Mouse (Mus musculus) embryo, embryonic 11.5 days (tissue): ENCODE results near the gene Sox21.

Experiments
- DNase-seq: peaks from one replicate; pipeline ENCODE4 v3.0.0-alpha.2; 2012; ENCODE audit warnings: low read depth, low spot score

The Sox21 gene

GRCm38 (mm10) chr14:118236886-118237289 is at the start of gene Sox21:
TSS of gene Sox21 (minus strand) at chr14:118237030.
- no peak for DNase-seq

DNA sequence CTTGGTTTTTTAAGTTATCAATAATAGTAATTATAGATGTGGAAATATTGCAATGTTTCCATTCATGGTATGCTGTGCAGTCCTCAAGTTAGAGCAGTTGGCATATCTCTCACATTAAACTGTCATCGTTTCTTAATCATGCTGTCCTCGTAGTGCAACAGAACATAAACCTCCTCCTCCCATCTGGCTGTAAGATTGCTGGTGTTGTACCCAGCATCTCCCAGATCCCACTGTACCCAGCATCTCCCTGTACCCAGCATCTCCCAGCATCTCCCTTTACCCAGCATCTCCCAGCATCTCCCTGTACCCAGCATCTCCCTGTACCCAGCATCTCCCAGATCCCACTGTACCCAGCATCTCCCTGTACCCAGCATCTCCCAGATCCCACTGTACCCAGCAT is 49.3 kb upstream of the Sox21 start:
- DNase-seq = no peak

DNA sequence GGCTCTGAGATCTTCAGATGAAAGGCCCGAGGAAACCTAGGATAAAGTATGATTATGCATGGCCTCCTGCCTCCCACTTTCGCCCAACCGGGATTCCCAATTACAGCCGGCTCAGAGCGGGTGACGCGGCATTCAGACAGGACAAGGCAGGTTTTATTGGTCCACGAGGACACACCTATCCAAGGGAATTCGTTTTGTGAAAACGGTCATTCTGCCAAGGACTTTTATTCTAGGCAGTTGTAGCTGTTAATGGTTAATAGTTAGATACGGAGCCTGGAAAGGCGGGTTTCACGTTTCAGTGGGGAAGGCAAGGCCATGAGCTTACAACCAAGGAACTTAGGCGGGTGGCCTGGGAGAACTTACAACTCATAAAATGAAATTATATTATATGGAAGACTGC is 46.1 kb upstream of the Sox21 start:
- no peak for DNase-seq

GRCm38 (mm10) chr14:118282272-118282671 is 45.4 kb upstream of the Sox21 start:
- DNase-seq = no peak

GRCm38 (mm10) chr14:118277704-118278498 is 41.1 kb upstream of the Sox21 start:
- no peak for DNase-seq

DNA sequence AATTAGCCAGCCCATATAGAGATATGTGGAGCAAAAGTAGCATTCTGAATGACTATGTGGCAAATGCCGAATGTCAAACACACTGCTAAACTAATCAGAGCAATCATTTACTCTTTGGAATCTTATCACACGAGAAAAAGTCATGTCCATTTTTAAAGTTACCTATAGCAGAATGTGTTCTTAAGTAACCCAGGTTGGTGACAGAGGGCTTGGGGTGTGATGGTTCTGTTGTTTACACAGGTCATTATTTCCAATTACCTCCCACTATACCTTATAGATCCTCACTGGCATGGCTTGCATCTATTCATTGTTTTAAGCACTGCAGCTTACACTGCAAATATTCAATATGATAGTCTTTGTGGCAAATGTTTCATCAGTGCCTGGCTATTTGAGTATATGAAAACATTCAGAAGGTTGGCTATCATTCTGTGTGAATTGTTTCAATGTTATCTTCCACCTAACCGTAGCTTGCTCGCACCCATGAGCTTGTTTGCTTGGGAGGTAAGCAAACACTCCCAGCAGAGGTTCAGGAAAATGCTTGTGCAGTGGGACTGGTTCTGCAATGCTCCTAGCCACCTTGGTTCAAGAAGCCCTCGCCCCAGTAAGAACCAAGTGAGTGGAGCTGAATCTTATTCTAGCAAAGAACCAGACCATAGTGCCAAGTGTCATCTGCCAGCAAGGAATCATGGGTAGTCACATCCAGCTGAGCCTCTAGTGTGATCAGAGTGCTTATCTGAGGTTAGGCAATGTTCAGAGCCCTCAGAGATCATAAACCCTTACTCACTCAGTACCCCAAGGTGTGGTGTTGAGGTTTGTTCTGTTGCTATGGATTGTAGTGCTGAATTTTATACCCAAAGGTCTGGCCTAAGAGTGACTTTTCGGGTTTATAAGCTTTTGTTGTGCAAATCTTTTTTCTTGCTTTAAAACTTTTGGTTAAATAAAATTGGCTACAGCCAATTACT is 36.0 kb upstream of the Sox21 start:
- no peak for DNase-seq

GRCm38 (mm10) chr14:118268849-118269248 is 32.0 kb upstream of the Sox21 start:
- DNase-seq = no peak

- no peak for DNase-seq
Measured at GRCm38 (mm10) chr14:118266660-118267059, 29.8 kb upstream of the Sox21 start, which contains the start of gene Gm9376. TSS of gene Gm9376 (plus strand) at chr14:118266960.

DNA sequence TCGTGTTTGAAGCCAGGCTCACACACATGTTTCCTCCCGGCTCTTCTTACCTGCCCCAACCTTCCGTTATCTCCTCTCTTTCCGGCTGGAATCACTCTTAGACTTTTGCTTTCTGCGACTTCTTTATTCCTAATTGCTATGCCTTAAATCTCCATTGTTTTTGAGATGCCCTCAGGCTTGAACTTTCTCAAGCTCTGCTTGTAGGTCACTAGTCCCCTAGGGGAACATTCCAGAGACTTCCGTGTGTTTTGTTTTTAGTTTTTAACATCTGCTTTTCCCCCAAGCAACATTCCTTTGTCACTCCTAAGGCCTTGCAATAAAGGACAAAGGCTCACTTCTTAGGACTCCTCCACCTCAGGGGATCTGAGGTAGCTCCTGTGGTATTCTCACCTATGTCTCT is 16.6 kb upstream of the Sox21 start:
- DNase-seq = no peak

DNA sequence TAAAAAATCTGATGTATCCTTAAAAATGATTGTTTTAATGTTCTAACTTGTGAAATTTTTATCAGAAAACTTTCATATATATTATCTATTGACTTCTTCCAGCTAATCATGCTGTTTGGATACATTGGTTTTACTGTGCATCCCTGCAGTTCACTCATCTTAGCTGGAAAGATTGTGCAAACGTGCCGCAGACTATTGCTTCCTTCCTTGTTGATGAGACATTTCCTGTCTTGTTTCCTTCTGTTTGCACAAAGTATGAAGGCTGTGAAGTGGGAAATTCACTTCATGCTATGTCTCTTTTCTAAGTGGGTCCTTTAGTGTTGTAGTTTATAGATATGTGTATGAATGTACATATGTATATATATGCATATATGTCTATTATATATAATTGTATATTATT is 4.6 kb upstream of the Sox21 start:
- DNase-seq = no peak

GRCm38 (mm10) chr14:118239351-118239750 is 2.5 kb upstream of the Sox21 start:
- no peak for DNase-seq

GRCm38 (mm10) chr14:118237786-118238185 is 956 bp upstream of the Sox21 start:
- DNase-seq = no peak

DNA sequence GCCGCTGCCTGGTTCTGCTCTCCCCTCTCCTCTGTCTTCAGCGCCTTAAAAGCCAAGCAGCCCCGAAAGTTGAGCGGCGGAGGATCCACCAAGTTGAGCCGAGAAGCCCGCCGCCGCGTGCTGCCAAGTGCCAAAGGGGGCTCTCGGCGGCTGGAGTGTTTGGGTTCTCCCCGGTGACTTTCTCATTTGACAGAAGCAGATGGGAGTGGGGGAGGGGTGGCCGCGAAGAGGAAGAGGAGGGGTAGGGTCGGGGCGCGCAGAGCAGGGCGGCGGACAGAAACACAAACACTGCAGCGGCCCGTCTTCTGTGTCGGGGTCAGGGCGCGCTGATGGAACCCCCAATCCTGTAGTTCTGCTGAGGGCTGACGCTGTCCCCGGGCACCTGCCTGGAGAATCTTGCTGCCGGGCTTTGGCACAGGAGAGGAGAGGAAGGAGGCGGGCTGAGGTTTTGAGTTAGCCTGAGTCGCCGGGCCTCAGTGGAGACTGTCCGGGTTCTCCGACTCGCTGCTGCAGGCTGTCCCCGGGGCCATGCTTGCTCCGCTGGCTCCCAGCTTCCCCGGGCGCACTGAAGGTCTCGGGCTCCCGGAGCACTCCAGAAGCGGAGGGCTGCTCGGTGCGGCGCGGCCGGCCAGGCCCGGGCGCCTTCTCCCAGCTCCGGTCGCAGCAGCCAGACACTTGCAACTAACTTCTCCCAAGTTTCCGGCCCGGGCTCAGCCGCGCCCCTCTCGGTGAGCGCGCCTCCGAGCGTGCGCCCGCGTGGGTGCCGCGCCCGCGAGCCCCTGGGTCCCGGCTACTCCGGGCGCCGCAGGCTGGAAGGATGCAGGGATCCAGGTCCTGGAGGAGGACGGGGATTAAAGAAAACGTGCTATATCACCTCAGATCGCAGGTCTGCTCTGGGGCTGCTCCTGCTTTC is 601 bp downstream of the Sox21 start:
- DNase-seq = no peak

DNA sequence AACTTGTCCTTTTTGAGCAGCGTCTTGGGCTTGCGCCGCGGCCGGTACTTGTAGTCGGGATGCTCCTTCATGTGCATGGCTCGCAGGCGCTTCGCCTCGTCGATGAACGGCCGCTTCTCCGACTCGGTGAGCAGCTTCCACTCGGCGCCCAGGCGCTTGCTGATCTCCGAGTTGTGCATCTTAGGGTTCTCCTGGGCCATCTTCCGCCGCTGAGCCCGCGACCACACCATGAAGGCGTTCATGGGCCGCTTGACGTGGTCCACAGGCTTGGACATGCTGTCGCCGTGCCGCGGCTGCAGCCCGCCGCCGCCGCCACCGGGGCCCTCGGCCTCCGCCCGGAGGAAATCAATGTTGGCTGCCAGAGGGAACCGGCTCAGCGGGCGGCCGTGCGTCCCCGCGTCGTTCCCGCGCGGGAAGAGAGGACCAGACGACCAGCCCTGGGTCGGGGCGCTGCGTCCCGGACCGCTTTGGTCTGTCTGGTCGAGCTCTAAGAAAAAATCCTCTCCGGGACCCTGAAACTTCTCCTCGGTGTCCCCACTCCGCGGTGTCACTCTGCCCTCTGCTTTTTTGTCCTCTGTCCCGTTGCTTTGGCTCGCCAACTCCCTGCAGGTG is 1.4 kb downstream of the Sox21 start:
- no peak for DNase-seq

GRCm38 (mm10) chr14:118234541-118235210 is 2.2 kb downstream of the Sox21 start:
- DNase-seq = no peak

DNA sequence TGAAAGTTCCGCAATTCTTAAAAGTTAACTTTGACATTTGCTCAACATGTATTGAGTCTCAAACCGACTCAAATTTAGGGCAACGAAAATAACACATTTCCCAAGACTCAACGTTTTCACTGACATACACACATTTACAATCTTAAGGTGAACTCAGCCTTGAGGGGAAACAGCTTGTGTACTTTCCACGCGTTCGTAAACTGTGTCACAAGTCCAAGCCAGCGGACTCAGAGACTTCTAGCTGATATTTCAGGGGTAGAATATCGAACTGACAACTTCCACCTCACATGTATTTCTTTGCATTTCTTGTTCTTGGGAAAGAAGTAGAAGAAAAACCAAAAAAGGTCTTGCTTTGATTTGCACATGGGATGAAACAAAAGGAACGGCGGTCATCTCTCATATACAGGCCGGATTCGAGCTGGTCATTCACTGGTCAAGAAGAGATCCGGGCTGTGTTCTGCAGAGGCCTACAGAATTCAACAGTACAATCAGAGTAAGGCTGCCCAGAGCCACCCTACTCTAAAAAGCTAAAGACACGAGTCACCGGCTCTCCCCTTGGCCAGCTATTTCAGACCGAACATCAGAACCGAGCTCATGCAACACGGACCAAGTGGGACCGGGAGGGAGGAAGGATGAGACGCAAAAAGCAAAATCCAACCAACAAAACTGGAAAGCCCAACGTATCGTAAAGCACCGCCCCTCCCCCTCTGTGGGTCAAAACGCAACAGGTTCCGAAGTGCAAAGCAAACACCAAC is 2.9 kb downstream of the Sox21 start:
- no peak for DNase-seq

- DNase-seq = no peak
Measured at GRCm38 (mm10) chr14:118232381-118232970, 4.4 kb downstream of the Sox21 start.

GRCm38 (mm10) chr14:118226471-118227155 is 10.2 kb downstream of the Sox21 start:
- no peak for DNase-seq

DNA sequence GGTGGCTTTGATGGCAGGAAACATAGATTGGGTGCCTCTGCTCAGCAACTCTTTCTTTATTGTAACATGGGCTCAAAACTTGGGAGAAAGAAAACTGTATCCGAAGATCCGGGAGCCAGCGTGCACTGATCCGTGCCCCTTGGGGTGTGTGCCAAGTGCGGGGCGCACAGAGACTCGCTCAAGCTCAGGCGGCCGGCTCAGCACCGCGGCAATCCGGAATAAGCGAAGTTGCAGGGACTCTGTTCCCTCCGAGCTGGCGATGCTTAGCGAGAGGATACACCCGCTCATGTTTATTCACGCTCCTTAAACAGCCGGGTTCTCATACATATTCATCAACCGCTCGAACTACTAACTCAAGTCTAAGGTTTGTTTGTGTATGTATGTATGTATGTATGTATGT is 10.9 kb downstream of the Sox21 start:
- no peak for DNase-seq
